Mouse (Mus musculus) cerebellum, adult 18-20 months (tissue): Measurements from ENCODE around the gene Vsir.

Source experiments
- DNase-seq, 2 experiments: peaks; one replicate each; pipeline ENCODE4 v3.0.0; 2021

Gene Vsir

GRCm38 (mm10) chr10:60354003-60354325 is 7.3 kb downstream of the Vsir start:
- no peak for DNase-seq

GRCm38 (mm10) chr10:60354881-60355677 is 8.4 kb downstream of the Vsir start:
- DNase-seq: no peak

DNA sequence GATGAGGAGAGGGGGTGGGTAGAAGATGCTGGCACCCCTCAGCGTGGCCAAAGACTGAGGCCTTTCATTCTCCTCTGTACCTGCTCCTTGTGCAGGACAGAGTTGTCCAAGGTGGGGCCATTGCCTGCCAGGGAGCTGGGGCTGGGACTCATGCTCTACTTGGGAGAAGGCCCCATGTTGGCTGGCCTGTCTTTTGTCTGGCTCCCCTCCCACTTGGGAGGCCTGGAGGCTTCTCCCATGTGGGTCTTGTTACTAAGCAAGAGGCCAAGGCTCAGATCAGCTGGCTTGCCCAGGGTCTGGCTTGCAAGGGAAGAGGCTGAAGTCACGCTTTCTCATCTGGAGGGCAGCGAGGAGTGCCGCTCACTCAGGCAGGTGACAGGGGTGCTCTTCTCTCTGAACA is 10.8 kb downstream of the Vsir start:
- DNase-seq: no peak

- no peak for DNase-seq
Observed at GRCm38 (mm10) chr10:60357901-60358300, 11.2 kb downstream of the Vsir start.

- DNase-seq: no peak
Observed at GRCm38 (mm10) chr10:60358776-60359175, 12.1 kb downstream of the Vsir start.

GRCm38 (mm10) chr10:60361615-60362309 is 15.1 kb downstream of the Vsir start:
- no peak for DNase-seq

DNA sequence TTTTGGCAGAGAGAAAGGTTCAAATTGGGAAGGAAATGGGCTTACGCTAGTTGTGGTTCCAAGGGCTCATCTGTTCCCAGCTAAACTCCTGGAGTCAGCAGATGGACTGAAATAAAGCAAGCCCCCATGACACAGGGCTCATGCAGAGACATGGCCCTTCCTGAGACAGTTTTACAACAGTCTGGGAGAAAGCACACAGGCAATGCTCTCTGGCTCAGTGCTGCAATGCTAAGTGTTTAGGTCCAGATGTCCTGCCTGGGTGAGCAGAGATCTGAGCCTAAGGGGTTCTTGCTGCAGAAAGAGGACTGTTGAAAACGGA is 15.6 kb downstream of the Vsir start:
- no peak for DNase-seq

GRCm38 (mm10) chr10:60363426-60363825 is 16.8 kb downstream of the Vsir start:
- DNase-seq: no peak

- DNase-seq: no peak
Observed at GRCm38 (mm10) chr10:60367145-60367544, 20.5 kb downstream of the Vsir start.

DNA sequence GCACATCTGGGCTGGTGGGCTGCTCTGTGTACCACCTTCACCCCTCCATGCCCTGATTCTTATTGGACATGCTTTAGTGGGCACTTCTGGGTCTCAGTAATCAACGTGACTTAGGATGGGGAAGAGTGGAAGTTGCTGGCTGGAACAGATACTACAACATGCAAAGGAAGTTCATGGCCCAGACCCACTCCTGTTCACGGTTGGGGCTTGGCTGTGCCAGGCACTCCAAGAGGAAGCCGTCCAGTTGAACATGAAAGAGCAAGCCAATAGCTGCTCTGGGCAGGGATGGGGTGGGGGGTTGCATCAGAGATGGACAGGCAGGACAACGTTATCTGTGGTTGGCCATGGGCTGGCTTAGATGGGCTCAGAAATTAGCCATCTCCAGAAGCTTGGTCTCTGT is 21.3 kb downstream of the Vsir start:
- DNase-seq: no peak

DNA sequence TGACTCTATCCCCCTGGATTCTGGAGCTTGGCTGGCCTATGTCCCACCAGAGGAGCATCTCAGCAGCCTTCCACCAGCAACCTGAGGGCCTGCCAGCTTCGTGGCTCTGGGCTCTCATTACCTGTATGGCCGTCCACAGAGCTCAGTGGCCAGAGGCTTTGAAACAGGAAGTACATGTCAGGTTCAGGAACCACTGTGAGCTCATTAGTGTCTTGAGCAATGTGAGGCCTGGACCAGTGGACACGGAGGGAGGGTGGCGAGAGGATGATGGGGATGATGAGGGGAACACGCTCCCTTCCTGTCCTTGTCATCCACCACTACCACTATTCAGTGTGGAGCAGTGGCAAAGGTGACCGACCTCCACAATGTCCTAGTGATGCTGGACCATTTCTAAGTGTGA is 22.8 kb downstream of the Vsir start:
- no peak for DNase-seq

DNA sequence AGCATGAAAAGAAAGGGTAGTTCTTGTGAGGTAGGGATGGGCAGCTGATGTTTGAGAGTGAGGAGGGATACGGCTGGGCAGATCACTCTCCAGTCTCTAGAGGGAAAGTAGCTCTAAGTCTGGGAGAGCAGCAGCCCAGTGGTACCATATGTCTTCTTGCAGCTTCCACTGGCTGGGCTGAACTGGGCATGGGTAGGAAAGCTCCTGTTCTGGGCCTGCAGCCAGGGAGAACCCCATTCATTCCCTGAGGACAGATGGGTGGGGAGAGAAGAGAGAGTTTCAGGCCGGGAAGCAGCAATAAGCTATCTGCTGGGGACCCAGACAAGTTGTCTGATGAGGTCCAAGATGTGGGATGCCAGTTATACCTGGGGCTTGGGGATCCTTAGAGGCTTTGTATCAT is 23.4 kb downstream of the Vsir start:
- DNase-seq: peak; percentile 52 to 53

GRCm38 (mm10) chr10:60370601-60371061 is 24.0 kb downstream of the Vsir start:
- no peak for DNase-seq

- DNase-seq: no peak
Observed at GRCm38 (mm10) chr10:60371596-60372386, 25.1 kb downstream of the Vsir start.

- no peak for DNase-seq
Observed at GRCm38 (mm10) chr10:60373543-60373936, 26.9 kb downstream of the Vsir start.

GRCm38 (mm10) chr10:60373937-60374578 is 27.4 kb downstream of the Vsir start:
- DNase-seq: no peak

- DNase-seq: no peak
Observed at GRCm38 (mm10) chr10:60376704-60377103, 30.1 kb downstream of the Vsir start.

- DNase-seq: no peak
Observed at GRCm38 (mm10) chr10:60379419-60379957, 32.8 kb downstream of the Vsir start.

DNA sequence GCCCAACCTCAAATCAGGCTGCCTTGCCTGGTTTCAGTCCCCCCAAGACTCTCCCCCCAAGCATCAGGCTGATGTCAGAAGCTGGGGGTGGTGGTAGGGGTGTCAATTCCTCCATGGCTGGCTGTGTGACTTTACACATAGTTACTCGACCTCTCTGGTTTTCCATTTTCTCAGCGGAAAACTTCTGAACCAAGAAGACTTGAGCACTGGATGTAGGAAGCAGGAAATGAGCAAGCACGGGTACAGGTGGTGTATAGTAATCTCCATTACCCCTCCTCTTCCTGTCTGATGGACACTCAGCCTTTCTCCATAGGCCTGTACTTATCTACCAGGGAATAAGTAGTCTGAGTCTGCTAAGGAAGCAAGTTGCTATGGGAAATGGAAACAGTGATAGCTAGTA is 33.6 kb downstream of the Vsir start:
- DNase-seq: no peak

DNA sequence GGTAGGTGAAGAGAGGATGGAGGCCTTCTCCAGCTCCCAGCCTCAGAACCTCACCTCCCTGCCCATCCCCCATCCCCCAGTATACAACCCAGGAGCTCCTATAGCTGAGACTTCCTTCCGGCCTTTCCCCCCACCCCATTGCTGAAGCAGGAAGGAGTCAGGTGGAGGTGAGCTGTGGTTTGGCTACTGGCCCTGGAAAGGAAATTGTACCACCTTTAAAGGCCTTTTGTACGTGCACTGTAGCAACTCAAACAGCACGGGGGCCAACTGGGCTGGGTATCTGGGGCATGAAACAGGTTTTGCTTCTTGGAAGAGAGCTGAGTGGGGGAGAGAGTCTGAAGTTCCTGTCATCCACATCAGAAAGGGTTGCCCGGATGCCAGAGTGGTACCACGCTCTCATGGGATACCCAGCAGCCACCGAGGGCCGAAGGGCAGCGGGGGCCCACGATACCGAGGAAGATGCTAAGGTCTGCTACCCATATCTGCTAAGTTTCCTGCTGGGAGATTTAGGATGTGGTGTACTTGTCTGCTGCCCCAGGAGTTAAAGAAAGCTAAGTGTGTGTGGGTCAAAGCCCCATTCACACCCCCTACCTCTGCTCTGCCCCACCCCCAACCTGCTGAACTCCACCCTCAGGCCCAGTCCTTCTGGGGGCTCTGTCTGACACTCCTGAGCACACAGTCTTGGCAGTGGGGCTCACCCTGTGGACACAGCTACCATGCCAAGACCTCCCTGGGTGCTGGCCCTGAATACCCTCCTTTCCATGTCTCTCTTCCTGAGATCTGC is 34.7 kb downstream of the Vsir start:
- DNase-seq: no peak

DNA sequence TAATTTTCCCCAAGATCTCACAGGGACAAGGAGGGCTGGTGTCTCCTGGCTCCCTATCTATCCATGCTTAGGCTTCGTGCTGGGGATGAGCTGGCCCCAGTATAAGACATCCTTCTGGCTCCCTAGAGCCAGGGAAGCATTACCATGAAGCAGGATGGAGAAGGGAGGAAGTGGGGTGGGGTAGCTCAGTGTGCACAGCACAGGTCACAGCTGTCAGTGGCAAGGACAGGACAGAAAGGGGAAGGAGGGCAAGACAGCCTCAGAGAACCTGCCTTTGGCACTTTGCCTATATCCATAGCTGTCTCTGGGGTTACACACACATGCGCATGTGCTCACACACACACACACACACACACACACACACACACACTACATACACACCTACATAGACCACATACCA is 41.7 kb downstream of the Vsir start:
- DNase-seq: no peak

- no peak for DNase-seq
Observed at GRCm38 (mm10) chr10:60389447-60389865, 42.8 kb downstream of the Vsir start.
